Mouse (Mus musculus) splenic B cell, adult 2 months (primary cell): ENCODE results near the gene Mum1.
A peak's percentile ranks its signal among the peaks of the same experiment; 100 is the strongest.

Experiments
- DNase-seq: peaks from one replicate; pipeline ENCODE4 v3.0.0-alpha.2; 2011; ENCODE audit warnings: low read depth, low spot score
- H3K27me3 ChIP-seq: 2 replicates; pipeline ENCODE4 v1.6.1; 2012; ENCODE audit warnings: mild to moderate bottlenecking, low read length, moderate library complexity, mixed read lengths; ENCODE audit not compliant: control insufficient read depth, poor library complexity, insufficient read depth, severe bottlenecking
- H3K36me3 ChIP-seq: 2 replicates; pipeline ENCODE4 v1.6.1; 2012; ENCODE audit warnings: mild to moderate bottlenecking, low read length, moderate library complexity, mixed read lengths; ENCODE audit not compliant: control insufficient read depth, poor library complexity, insufficient read depth, severe bottlenecking

The Mum1 gene

GRCm38 (mm10) chr10:80226416-80227165 is at the start of gene Mum1:
Mum1 (plus strand) TSS chr10:80226434.
- H3K36me3 ChIP-seq: no peaks in the 10 kb centered on the region; the same call in 1 of the 2 replicates
- no peaks in the 10 kb centered on the region for H3K27me3 ChIP-seq
- DNase-seq: peak; percentile 98

GRCm38 (mm10) chr10:80177441-80178279 is 48.6 kb upstream of the Mum1 start:
- DNase-seq: no peak
- Histone ChIP-seq H3K36me3 (no peaks in the 10 kb centered on the region), H3K27me3 (no peaks in the 10 kb centered on the region)

- H3K27me3 ChIP-seq: no peaks in the 10 kb centered on the region
- H3K36me3 ChIP-seq: no peaks in the 10 kb centered on the region
- no peak for DNase-seq
Observed at GRCm38 (mm10) chr10:80179068-80180051, 46.9 kb upstream of the Mum1 start, which contains the start of gene Efna2. Efna2 (plus strand) TSS chr10:80179482.

GRCm38 (mm10) chr10:80180288-80180687 is 45.9 kb upstream of the Mum1 start:
- no peaks in the 10 kb centered on the region for H3K27me3 ChIP-seq
- no peaks in the 10 kb centered on the region for H3K36me3 ChIP-seq
- DNase-seq: no peak

- no peak for DNase-seq
- H3K27me3 ChIP-seq: no peaks in the 10 kb centered on the region
- H3K36me3 ChIP-seq: no peaks in the 10 kb centered on the region
Observed at GRCm38 (mm10) chr10:80180823-80181222, 45.4 kb upstream of the Mum1 start.

- no peaks in the 10 kb centered on the region for H3K36me3 ChIP-seq
- H3K27me3 ChIP-seq: peaks cover 2% of the 10 kb centered on the region
- no peak for DNase-seq
Observed at GRCm38 (mm10) chr10:80182547-80182946, 43.7 kb upstream of the Mum1 start.

GRCm38 (mm10) chr10:80186649-80187048 is 39.6 kb upstream of the Mum1 start:
- no peak for DNase-seq
- Histone ChIP-seq H3K27me3 (peaks cover 2% of the 10 kb centered on the region), H3K36me3 (no peaks in the 10 kb centered on the region)

GRCm38 (mm10) chr10:80187739-80188138 is 38.5 kb upstream of the Mum1 start:
- Histone ChIP-seq H3K27me3 (peaks cover 2% of the 10 kb centered on the region), H3K36me3 (no peaks in the 10 kb centered on the region)
- DNase-seq: no peak

GRCm38 (mm10) chr10:80188453-80189024 is 37.7 kb upstream of the Mum1 start:
- DNase-seq: no peak
- Histone ChIP-seq H3K36me3 (no peaks in the 10 kb centered on the region), H3K27me3 (peaks cover 2% of the 10 kb centered on the region)

GRCm38 (mm10) chr10:80189999-80190398 is 36.2 kb upstream of the Mum1 start:
- no peak for DNase-seq

GRCm38 (mm10) chr10:80190491-80191051 is 35.7 kb upstream of the Mum1 start:
- Histone ChIP-seq H3K27me3 (peaks cover 2% of the 10 kb centered on the region), H3K36me3 (no peaks in the 10 kb centered on the region)
- no peak for DNase-seq

More at GRCm38 (mm10) chr10:80189999-80190398, 36.2 kb upstream of the Mum1 start:
- Histone ChIP-seq H3K36me3 (no peaks in the 10 kb centered on the region), H3K27me3 (peaks cover 2% of the 10 kb centered on the region)

- H3K27me3 ChIP-seq: no peaks in the 10 kb centered on the region
- H3K36me3 ChIP-seq: no peaks in the 10 kb centered on the region
- no peak for DNase-seq
Observed at GRCm38 (mm10) chr10:80193976-80194375, 32.3 kb upstream of the Mum1 start.

GRCm38 (mm10) chr10:80194441-80194840 is 31.8 kb upstream of the Mum1 start:
- DNase-seq: no peak

GRCm38 (mm10) chr10:80196167-80196566 is 30.1 kb upstream of the Mum1 start:
- no peaks in the 10 kb centered on the region for H3K36me3 ChIP-seq
- H3K27me3 ChIP-seq: no peaks in the 10 kb centered on the region
- DNase-seq: no peak

More at GRCm38 (mm10) chr10:80194441-80194840, 31.8 kb upstream of the Mum1 start:
- Histone ChIP-seq H3K27me3 (no peaks in the 10 kb centered on the region), H3K36me3 (no peaks in the 10 kb centered on the region)
